Mouse (Mus musculus) embryonic facial prominence, embryonic 15.5 days (tissue): Measurements from ENCODE around the gene Pzp. TPM values are rescaled to one million over a fixed set of nuclear protein-coding genes. Genes with fewer than 3 reads are reported as not detected.
A peak's percentile ranks its signal among the peaks of the same experiment; 100 is the strongest.

Source experiments
- ATAC-seq: fragments of 200-750 bp; cut with Nextera tagmentation; 2 replicates; pipeline ENCODE4 v1.8.0; 2017; ENCODE audit warnings: low read depth, moderate TSS enrichment; ENCODE audit not compliant: insufficient number of reproducible peaks, low FRiP score, low TSS enrichment
- H3K27ac ChIP-seq: fragments of 300-500 bp; sonication (generic); replicated peaks from 2 replicates; pipeline ENCODE4 v1.5.1; 2015; ENCODE audit warnings: mild to moderate bottlenecking, inconsistent platforms
- H3K27me3 ChIP-seq: fragments of 300-500 bp; sonication (generic); 2 replicates; pipeline ENCODE4 v1.6.1; 2015; ENCODE audit warnings: inconsistent platforms
- H3K36me3 ChIP-seq: fragments of 300-500 bp; sonication (generic); 2 replicates; pipeline ENCODE4 v1.6.1; 2015; ENCODE audit warnings: mild to moderate bottlenecking, inconsistent platforms
- H3K4me1 ChIP-seq: fragments of 300-500 bp; sonication (generic); 2 replicates; pipeline ENCODE4 v1.6.1; 2015; ENCODE audit warnings: inconsistent platforms
- H3K4me2 ChIP-seq: fragments of 300-500 bp; sonication (generic); replicated peaks from 2 replicates; pipeline ENCODE4 v1.6.1; 2015; ENCODE audit warnings: mild to moderate bottlenecking, inconsistent platforms
- H3K4me3 ChIP-seq: fragments of 300-500 bp; sonication (generic); replicated peaks from 2 replicates; pipeline ENCODE4 v1.5.1; 2015; ENCODE audit warnings: mild to moderate bottlenecking, inconsistent platforms
- H3K9ac ChIP-seq: fragments of 300-500 bp; sonication (generic); 2 replicates; pipeline ENCODE4 v1.6.1; 2015; ENCODE audit warnings: inconsistent platforms
- H3K9me3 ChIP-seq: fragments of 300-500 bp; sonication (generic); replicated peaks from 2 replicates; pipeline ENCODE4 v1.6.1; 2016; ENCODE audit warnings: inconsistent platforms
- WGBS: fragments of 180-500 bp; shearing (Covaris S2); methylation state at CpG from one replicate; pipeline ENCODE4 v1.1.7; 2015; 5-methylcytosine and 5-hydroxymethylcytosine counted together
- polyA plus RNA-seq: library from polyadenylated mRNA; unstranded; fragments of >200 nt; fragmentation: Nextera tagmentation; extraction: Ambion mirVana; gene quantifications from 2 replicates; pipeline ENCODE4 v1.2.1, GENCODE M21; 2015

The Pzp gene
- polyA plus RNA-seq, 1 experiment from 2014 or later, result 0.48 TPM

GRCm38 (mm10) chr6:128525801-128526200 lies 719 bp downstream of the Pzp start:
- Histone ChIP-seq H3K36me3 (no peaks in the 10 kb centered on the region), H3K27me3 (no peaks in the 10 kb centered on the region), H3K27ac (no peak overlapping the region), H3K4me1 (no peaks in the 10 kb centered on the region), H3K9ac (no peak overlapping the region), H3K4me3 (no peak overlapping the region), H3K4me2 (no peak overlapping the region), H3K9me3 (no peaks in the 10 kb centered on the region)
- 74% methylated on average over 4 of the region's 4 CpGs for WGBS
- ATAC-seq, result no peak

DNA sequence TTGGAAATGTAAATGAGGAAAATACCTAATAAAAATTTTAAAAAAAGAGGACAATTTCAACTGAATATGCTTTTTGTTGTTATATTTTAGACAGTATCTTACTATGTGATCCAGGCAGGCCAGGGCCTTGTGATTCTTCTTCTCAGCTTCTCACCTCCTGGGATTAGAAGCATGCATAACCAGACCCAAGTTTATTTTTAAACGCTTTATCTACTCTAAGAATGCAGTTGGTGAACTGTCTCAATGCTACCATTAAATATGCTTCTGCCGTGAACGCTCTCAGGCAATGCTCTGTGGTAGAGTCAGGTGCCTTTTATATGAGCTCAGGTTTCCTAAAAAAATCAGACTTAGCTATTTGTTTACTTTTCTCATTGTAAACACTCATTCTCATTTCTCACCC lies 3.2 kb downstream of the Pzp start:
- H3K36me3 ChIP-seq, result no peaks in the 10 kb centered on the region
- no peak overlapping the region for H3K4me2 ChIP-seq
- H3K9ac ChIP-seq, result no peak overlapping the region
- no peak for ATAC-seq
- H3K9me3 ChIP-seq, result no peaks in the 10 kb centered on the region
- H3K4me1 ChIP-seq, result no peaks in the 10 kb centered on the region
- no peaks in the 10 kb centered on the region for H3K27me3 ChIP-seq
- no peak overlapping the region for H3K27ac ChIP-seq
- no peak overlapping the region for H3K4me3 ChIP-seq
- 72% methylated on average over 3 of the region's 3 CpGs for WGBS

- H3K36me3 ChIP-seq, result no peaks in the 10 kb centered on the region
- H3K9me3 ChIP-seq, result no peaks in the 10 kb centered on the region
- H3K4me2 ChIP-seq, result no peak overlapping the region
- no peaks in the 10 kb centered on the region for H3K4me1 ChIP-seq
- WGBS, result 85% methylated on average over 7 of the region's 7 CpGs
- no peak overlapping the region for H3K27ac ChIP-seq
- no peaks in the 10 kb centered on the region for H3K27me3 ChIP-seq
- no peak overlapping the region for H3K9ac ChIP-seq
- no peak for ATAC-seq
- H3K4me3 ChIP-seq, result no peak overlapping the region
Measured at GRCm38 (mm10) chr6:128519159-128519558, 7.4 kb downstream of the Pzp start.

GRCm38 (mm10) chr6:128505676-128506236 lies 20.8 kb downstream of the Pzp start:
- Histone ChIP-seq H3K4me1 (no peaks in the 10 kb centered on the region), H3K4me3 (no peak overlapping the region), H3K27me3 (no peaks in the 10 kb centered on the region), H3K36me3 (no peaks in the 10 kb centered on the region), H3K27ac (no peak overlapping the region), H3K9ac (no peak overlapping the region), H3K4me2 (no peak overlapping the region), H3K9me3 (no peaks in the 10 kb centered on the region)
- WGBS, result 82% methylated on average over 2 of the region's 2 CpGs
- ATAC-seq, result no peak

GRCm38 (mm10) chr6:128504743-128505142 lies 21.8 kb downstream of the Pzp start:
- WGBS, result 70% methylated on average over 5 of the region's 5 CpGs
- no peak overlapping the region for H3K27ac ChIP-seq
- H3K27me3 ChIP-seq, result no peaks in the 10 kb centered on the region

GRCm38 (mm10) chr6:128495346-128495745 lies 31.2 kb downstream of the Pzp start:
- Histone ChIP-seq H3K4me2 (no peak overlapping the region), H3K36me3 (no peaks in the 10 kb centered on the region), H3K27ac (no peak overlapping the region), H3K9ac (no peak overlapping the region), H3K4me1 (no peaks in the 10 kb centered on the region), H3K4me3 (no peak overlapping the region), H3K9me3 (no peaks in the 10 kb centered on the region), H3K27me3 (no peaks in the 10 kb centered on the region)
- no peak for ATAC-seq
- 56% methylated on average over 1 of the region's 1 CpGs for WGBS

More at GRCm38 (mm10) chr6:128504743-128505142, 21.8 kb downstream of the Pzp start:
- H3K36me3 ChIP-seq, result no peaks in the 10 kb centered on the region
- ATAC-seq, result no peak
- H3K4me2 ChIP-seq, result no peak overlapping the region
- no peak overlapping the region for H3K9ac ChIP-seq
- no peak overlapping the region for H3K4me3 ChIP-seq
- H3K4me1 ChIP-seq, result no peaks in the 10 kb centered on the region
- H3K9me3 ChIP-seq, result no peaks in the 10 kb centered on the region

DNA sequence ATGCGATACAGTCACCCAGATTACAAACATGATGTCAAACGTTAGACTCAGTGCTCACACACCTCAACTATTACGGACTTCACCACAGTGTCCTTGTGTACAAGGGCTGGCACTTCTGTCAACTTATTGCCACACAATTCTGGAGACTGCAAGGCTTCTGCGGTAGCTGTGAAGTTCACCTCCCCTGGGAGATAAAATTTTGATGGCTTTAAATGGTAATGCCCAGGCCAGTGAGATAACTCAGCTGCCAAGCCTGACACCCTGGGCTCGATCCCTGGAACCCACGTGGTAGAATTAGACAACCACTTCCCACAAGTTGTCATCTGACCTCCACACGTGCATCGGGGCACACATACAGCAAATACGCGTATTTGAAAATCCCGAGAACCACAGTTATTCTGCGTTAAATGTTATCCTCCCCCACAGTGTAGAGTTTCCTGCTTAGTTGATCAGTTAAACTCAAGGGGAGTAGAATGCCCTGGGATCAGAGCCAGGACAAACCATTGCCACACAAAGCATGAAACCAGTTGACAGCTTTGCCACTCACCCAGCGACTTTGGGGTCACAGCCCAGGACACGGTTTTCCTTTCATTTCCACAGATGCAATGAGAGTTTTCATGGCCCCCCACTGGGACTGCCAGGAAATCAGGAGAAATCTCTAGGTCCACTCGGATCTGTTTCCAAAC lies 31.7 kb downstream of the Pzp start:
- WGBS, result 60% methylated on average over 15 of the region's 15 CpGs
- Histone ChIP-seq H3K27ac (no peak overlapping the region), H3K4me3 (no peak overlapping the region), H3K9ac (no peak overlapping the region), H3K4me2 (no peak overlapping the region), H3K36me3 (no peaks in the 10 kb centered on the region), H3K27me3 (no peaks in the 10 kb centered on the region), H3K4me1 (no peaks in the 10 kb centered on the region), H3K9me3 (no peaks in the 10 kb centered on the region)
- no peak for ATAC-seq

- Histone ChIP-seq H3K4me2 (no peak overlapping the region), H3K4me1 (no peaks in the 10 kb centered on the region), H3K27ac (no peak overlapping the region), H3K27me3 (no peaks in the 10 kb centered on the region), H3K4me3 (no peak overlapping the region), H3K9ac (no peak overlapping the region), H3K9me3 (no peaks in the 10 kb centered on the region), H3K36me3 (no peaks in the 10 kb centered on the region)
- WGBS, result 59% methylated on average over 4 of the region's 4 CpGs
- ATAC-seq, result no peak
Measured at GRCm38 (mm10) chr6:128491916-128492315, 34.6 kb downstream of the Pzp start.

DNA sequence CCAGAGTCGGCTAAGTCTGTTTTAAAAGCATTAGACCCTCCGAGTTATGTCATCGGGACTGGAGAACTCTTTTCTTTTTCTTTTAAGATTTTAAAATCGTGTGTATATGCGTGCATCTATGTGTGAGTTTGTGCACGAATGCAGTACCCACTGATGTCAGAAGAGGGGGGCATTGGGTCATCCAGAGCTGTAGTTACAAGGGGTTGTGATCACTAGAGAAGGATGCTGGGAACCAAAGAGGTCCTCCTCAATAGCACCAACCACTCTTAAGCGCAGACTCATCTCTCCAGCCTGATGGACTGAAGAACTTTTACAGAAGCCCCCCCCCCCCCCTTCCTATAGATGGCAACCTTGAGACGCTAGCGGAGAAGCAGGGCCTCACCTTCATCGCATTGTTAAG lies 36.4 kb downstream of the Pzp start:
- ATAC-seq, result no peak
- Histone ChIP-seq H3K9ac (no peak overlapping the region), H3K36me3 (no peaks in the 10 kb centered on the region), H3K27me3 (no peaks in the 10 kb centered on the region), H3K27ac (no peak overlapping the region), H3K4me2 (no peak overlapping the region), H3K4me3 (no peak overlapping the region), H3K9me3 (no peaks in the 10 kb centered on the region), H3K4me1 (no peaks in the 10 kb centered on the region)
- WGBS, result 95% methylated on average over 10 of the region's 10 CpGs

GRCm38 (mm10) chr6:128487736-128488135 lies 38.8 kb downstream of the Pzp start:
- Histone ChIP-seq H3K27me3 (no peaks in the 10 kb centered on the region), H3K27ac (no peak overlapping the region), H3K36me3 (no peaks in the 10 kb centered on the region), H3K4me3 (no peak overlapping the region), H3K9me3 (no peaks in the 10 kb centered on the region), H3K4me1 (no peaks in the 10 kb centered on the region), H3K9ac (no peak overlapping the region), H3K4me2 (no peak overlapping the region)
- no peak for ATAC-seq
- WGBS, result 88% methylated on average over 11 of the region's 11 CpGs

- WGBS, result 15% methylated on average over 26 of the region's 26 CpGs
- peak; percentile 83 for ATAC-seq
- H3K9me3 ChIP-seq, result no peaks in the 10 kb centered on the region
- H3K27ac ChIP-seq, result no peak overlapping the region
- H3K4me1 ChIP-seq, result peaks cover 3% of the 10 kb centered on the region; the same call in 1 of the 2 replicates
- H3K36me3 ChIP-seq, result no peaks in the 10 kb centered on the region
- no peaks in the 10 kb centered on the region for H3K27me3 ChIP-seq
- H3K9ac ChIP-seq, result no peak overlapping the region
- H3K4me3 ChIP-seq, result peak overlapping the region; percentile 12; the same call in 1 of the 2 replicates
- peak overlapping the region; percentile 37 for H3K4me2 ChIP-seq
Measured at GRCm38 (mm10) chr6:128479463-128480454, 46.8 kb downstream of the Pzp start.
